Mouse (Mus musculus) c-Kit-negative CD71-positive TER-119-positive erythroid progenitor cells, embryonic 14.5 days (primary cell): ENCODE measurements around the gene Muc1.

Experiments used
- DNase-seq: peaks from one replicate; pipeline ENCODE4 v3.0.0-alpha.2; 2013; ENCODE audit warnings: low read depth, low spot score

Gene Muc1

GRCm38 (mm10) chr3:89228836-89229235 is at the start of gene Muc1:
Gene Muc1, plus strand, starts transcription at chr3:89229057.
- no peak for DNase-seq

GRCm38 (mm10) chr3:89181749-89182500 is 46.9 kb upstream of the Muc1 start:
- DNase-seq, result no peak

- DNase-seq, result no peak
Observed at GRCm38 (mm10) chr3:89182531-89183057, 46.3 kb upstream of the Muc1 start.

- no peak for DNase-seq
Observed at GRCm38 (mm10) chr3:89183058-89183958, 45.5 kb upstream of the Muc1 start, which contains the start of gene Fam189b. Gene Fam189b, plus strand, starts transcription at chr3:89183143.

GRCm38 (mm10) chr3:89183959-89184315 is 44.9 kb upstream of the Muc1 start:
- DNase-seq, result no peak

GRCm38 (mm10) chr3:89187197-89187596 is 41.7 kb upstream of the Muc1 start:
- DNase-seq, result no peak

- no peak for DNase-seq
Observed at GRCm38 (mm10) chr3:89187690-89188477, 41.0 kb upstream of the Muc1 start.

GRCm38 (mm10) chr3:89188478-89188875 is 40.4 kb upstream of the Muc1 start:
- DNase-seq, result no peak

GRCm38 (mm10) chr3:89190436-89190835 is 38.4 kb upstream of the Muc1 start:
- no peak for DNase-seq

- no peak for DNase-seq
Observed at GRCm38 (mm10) chr3:89193351-89193750, 35.5 kb upstream of the Muc1 start.

GRCm38 (mm10) chr3:89193853-89194252 is 35.0 kb upstream of the Muc1 start:
- DNase-seq, result no peak

- DNase-seq, result peak; percentile 73
Observed at GRCm38 (mm10) chr3:89195979-89196877, 32.6 kb upstream of the Muc1 start.

- DNase-seq, result no peak
Observed at GRCm38 (mm10) chr3:89199839-89200238, 29.0 kb upstream of the Muc1 start.

GRCm38 (mm10) chr3:89202253-89203141 is 26.4 kb upstream of the Muc1 start, which contains the start of gene Gba:
Gene Gba, plus strand, starts transcription at chr3:89202928.
- peak; percentile 86 for DNase-seq

GRCm38 (mm10) chr3:89203142-89203514 is 25.7 kb upstream of the Muc1 start:
- no peak for DNase-seq

- no peak for DNase-seq
Observed at GRCm38 (mm10) chr3:89206079-89206478, 22.8 kb upstream of the Muc1 start.

- no peak for DNase-seq
Observed at GRCm38 (mm10) chr3:89206695-89207094, 22.2 kb upstream of the Muc1 start.

- no peak for DNase-seq
Observed at GRCm38 (mm10) chr3:89208075-89208657, 20.7 kb upstream of the Muc1 start.

GRCm38 (mm10) chr3:89208736-89209135 is 20.1 kb upstream of the Muc1 start:
- no peak for DNase-seq
